Mouse (Mus musculus) mesoderm, embryonic 11.5 days (tissue): Measurements from ENCODE around the gene Gm48552.

ENCODE experiments used
- DNase-seq: peaks from one replicate; pipeline ENCODE4 v3.0.0-alpha.2; 2012; ENCODE audit warnings: low read depth, low spot score

Gm48552 gene

DNA sequence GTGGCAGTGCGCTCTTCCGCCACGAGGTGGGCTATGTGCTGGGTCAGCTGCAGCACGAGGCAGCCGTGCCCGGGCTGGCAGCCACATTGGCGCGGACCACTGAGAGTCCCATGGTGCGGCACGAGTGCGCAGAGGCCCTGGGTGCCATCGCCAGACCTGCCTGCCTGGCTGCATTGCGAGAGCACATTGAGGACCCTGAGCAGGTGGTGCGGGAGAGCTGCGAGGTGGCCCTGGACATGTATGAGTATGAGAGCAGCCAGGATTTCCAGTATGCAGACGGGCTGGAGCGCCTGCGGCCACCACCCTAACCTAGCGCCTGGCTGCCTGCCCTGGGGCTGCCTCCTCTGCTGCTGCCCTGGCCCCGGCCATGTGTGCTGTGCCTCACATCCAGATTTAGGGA, 1.1 kb upstream of the Gm48552 start:
- DNase-seq: no peak

GRCm38 (mm10) chr10:81389373-81389772, 568 bp downstream of the Gm48552 start:
- DNase-seq: no peak

DNA sequence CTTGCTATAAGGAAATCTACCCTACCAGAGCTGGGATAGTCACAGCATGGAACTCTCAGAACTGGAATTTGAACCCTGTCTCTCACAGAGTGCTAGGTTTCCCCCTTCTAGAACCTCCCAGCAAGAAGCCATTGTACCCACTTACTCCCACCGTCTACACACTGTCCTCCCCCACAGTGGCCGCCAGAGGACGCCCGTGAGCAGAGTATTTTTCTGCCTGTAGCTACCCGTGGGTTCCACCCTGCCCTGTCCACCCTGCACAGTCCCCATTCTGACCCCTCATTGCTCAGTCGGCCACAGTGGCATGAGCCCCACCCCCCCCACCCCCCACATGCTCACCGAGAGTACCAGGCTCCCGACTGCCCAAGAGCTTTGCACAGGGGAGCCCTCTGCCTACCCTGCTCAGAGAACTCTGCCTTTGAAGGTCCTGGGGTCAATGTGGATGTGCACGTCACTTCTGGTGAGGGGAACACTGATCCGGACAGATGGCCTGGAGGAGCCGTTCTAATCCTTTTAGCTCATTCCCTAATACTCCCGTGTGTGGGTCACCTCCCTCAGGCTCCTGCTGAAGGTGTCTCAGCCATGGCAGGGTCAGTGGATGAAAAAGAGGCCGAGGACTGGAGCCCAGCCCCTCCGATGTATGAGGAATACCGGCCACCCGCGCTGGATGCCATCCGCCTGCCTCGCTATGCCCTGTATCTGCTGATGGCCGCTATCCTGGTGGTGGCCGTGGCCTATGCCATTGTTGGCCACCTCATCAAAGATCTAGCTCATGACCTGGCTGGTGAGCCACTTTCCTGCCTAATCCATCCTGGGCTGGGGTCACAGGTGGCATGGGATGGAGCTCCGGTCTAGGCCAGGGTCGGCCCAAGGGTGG, 1.2 kb downstream of the Gm48552 start:
- DNase-seq: peak; percentile 72

- DNase-seq: no peak
These were observed 1.8 kb downstream of the Gm48552 start for GRCm38 (mm10) chr10:81390678-81390965.

DNA sequence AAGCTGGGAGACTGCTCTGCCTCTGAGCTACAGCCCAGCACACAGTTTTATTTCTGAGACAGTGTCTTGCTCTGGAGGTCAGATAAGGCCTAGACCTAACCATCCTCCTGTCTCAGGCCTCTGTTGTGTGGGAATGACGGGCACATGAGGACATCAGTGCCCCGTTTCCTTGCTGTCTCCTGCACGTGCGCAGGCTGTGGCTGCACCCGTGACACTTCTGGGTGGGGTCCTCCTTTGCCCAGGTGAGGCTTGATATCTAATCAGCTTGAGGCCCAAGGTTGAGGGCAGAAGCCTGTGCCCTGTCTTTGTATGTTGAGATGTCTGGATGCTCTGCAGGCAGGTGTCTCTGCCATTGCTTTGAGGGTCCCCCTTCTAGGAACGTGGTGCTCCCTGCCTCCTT, 3.5 kb downstream of the Gm48552 start:
- no peak for DNase-seq

DNA sequence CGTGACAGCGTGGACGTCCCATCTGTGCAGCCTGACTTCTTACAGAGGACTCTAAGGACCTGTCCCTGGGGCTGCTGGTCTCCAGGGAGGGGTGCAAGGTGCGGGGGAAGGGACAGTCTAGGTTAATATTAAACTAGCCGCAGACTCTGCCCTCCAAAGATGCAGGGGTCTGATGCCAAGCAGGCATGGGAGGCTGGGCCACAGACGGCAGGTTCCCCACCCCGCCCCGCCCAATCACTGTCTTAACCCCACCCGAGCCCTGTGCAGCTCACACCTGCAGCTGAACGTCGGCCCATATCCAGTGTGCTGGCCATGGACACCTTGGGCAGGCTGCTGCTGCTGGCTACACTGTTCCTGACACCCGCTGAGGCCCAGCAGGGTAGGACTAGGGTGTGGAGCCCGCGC, 4.0 kb downstream of the Gm48552 start, which contains the start of gene Smim24:
Smim24 (plus strand) TSS at position 271 of the 405 bp plus-strand sequence.
- no peak for DNase-seq

- no peak for DNase-seq
These were observed 4.8 kb downstream of the Gm48552 start for GRCm38 (mm10) chr10:81393456-81394063.

DNA sequence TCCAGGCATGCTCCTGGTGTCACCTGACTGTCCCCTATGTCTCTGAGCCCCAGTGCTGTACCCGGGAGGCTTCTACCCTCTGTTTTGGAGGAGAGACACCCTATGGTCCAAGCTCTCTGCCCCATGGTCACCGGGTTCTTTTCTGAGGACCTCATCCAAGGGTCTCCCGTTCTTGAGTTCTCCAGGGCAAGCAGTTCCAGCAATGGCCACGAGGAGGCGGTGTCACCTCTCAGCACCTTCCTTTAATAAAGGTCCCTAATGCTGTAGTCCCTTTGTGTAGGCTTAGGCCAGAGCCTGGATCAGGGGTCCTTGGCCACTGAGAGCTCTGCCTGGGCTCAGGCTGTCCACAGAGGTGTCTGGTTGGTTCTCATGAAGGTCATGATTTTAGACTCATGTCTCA, 6.3 kb downstream of the Gm48552 start:
- DNase-seq: peak; percentile 83

GRCm38 (mm10) chr10:81395865-81396264, 7.1 kb downstream of the Gm48552 start:
- no peak for DNase-seq

DNA sequence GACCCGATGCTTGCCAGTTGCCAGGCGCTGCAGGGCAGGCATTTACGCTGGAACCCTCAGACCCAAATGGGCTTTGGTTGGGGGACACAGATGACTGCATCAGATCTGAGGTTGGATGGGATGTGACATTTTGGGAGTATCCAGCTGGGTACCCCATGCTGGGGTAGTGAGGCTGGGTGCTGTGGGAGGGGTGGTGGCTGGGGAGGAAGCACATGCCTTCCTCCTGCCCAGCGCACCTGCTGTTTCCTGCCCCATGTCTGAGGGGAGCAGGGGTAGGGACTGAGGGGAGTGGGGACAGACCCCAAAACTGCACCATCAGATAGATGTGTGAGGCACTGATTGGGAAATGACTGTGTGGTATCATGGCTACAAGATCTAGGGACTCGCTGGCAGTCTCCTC, 7.9 kb downstream of the Gm48552 start:
- DNase-seq: no peak

DNA sequence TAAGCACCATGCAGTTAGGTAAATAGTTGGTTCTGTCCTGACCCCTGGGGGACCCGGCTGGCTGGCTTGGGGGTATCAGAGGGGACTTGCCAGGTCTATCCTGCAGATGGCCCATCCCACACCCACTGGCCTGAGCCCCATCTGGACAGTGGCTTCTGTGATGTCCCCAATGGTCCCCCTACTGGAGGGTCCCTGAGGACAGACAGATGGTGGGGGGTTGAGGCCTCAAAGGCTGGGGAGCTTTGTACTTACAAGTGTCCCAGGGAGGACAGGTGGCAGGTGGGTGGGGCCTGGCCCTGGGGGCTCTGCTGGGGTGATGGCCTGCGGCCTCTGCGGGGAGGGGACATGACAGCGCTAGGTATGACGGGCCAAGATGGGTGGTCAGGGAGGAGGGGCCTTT, 10.5 kb downstream of the Gm48552 start:
- DNase-seq: no peak

DNA sequence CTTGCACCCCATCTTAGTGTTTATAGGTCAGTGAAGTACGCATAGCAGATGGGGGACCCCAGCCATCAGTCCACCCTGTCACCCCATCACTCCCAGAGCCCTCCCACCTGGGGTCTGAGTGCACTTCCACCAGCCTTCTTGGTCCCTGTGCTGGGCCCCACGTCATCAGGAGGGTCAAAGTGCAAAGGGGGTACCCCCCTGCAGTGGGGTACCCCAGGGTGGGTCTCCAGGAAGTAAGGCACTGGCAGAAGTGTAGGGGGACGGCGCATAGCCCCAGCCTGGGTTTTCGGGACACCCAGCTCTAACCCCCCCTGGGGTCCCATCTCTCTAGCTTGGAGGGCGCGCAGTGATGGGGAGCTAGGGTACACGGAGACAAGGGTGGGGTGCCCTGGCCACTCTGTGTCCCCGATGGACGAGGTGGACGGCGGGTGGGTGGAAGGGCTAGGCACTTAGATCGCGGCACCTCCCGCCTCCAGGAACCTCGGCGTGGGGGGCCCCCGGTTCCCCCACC, 11.0 kb downstream of the Gm48552 start:
- no peak for DNase-seq

DNA sequence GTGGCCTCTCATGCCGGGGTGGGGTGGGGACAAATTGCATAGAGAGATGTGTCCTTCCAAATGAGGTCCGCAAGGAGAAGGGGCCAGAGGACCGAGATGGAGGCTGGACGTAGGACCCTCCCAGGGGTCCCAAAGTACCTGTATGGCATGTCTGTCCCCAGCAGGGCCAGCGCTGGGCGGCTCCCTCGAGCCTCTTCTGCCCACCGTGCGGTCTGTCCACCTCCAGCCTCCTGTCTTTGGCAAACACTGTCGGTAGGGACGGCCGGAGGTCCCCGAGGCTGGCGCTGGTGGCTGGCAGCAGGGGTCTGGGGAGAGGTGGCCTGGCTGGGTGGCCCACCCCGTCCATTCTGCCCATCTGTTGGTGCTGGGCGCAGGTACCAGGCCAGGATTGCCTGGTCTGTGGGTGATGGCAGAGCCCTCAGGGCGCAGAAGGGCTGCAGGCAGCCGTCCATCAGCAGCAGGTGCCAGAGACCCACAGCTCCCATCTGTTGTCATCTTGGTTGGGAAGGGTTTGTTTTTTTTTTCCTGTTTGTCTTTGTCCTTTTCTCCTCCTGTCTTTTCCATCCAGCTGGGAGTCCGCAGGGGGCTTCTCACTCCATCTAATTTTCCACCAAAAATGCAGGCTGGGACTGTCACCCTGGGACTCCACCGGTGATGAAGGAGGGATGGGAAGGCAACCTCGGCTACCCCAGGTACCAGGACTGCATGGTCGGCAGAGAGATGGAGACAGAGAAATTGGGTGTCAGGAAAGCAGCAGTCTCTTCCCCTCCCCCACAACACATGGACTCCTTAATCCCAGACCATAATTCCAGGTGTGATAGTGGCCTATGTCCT, 11.8 kb downstream of the Gm48552 start:
- no peak for DNase-seq

DNA sequence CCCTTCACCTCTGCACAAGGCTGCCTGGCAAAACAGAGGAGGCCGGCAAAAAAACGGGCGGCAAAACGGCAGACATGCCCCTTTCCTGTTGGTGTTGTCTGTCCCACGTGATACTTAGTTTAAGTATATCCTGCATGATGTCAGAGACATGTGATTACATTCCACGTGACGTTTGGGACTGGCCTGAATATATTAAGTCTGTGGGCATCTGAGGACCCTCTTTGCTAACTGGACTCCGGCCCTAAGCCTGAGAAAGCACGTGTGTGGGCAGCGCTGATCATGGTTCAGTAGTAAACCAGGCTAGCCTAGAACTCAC, 12.4 kb downstream of the Gm48552 start:
- peak; percentile 66 for DNase-seq

DNA sequence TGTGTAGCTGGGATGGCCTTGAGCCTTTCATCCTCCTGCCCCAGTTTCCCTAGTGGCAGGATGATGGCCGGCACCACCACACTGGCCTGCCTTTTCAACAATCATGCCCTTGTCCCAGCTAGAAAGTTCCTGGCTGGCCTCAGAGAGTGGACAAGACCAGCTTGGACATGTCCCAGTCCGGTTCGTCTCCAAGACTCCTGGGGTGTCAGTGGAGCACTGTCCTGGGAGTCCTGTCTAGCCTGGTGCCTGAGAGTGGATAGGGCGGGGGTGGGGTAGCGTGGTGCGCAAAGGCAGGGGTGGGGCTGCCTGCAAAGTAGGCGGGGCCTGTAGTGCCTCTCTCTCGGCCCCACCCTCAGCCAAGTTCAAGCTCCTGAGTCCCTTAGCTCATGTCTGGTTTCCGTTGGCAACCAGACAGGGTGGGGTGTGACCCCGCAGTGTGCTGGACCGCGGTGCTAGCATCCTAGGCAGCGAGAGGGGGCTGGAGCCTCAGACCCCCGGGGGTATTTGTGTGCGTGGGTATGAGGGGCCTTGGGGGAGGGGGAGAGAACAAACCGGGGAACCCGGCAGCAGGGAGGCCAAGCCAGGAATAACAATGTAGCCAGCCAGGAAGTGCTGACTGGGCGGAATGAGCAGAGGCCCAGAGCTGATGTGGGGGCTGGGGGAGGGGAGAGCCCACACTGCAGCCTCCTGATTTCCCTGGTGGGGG, 12.9 kb downstream of the Gm48552 start:
- DNase-seq: peak; percentile 89

DNA sequence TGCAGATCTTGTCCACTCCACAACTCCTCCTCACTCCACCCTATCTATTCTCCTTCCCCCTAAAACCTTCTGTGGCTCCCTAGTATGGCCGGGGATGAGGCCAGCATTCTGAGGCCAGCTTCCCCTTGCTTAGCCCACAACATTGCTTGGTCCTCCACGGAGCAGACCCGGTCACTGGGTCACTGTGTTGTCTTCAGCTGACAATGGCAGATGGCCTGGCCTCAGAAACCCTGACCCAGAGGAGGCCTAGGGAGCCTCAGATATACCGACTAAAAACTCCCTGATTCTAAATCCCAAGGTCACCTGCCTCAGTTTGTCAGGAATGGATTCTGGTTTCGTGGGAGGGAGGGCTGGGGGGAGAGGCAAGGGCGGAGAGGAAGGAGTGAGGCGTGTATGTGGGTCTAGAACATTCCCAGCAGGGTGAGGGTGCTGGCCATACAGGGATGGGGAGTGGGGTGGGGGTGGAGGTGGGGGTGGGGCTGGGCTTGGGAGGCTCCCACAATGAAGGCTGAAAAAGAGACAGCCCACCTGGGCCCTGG, 13.5 kb downstream of the Gm48552 start:
- no peak for DNase-seq

DNA sequence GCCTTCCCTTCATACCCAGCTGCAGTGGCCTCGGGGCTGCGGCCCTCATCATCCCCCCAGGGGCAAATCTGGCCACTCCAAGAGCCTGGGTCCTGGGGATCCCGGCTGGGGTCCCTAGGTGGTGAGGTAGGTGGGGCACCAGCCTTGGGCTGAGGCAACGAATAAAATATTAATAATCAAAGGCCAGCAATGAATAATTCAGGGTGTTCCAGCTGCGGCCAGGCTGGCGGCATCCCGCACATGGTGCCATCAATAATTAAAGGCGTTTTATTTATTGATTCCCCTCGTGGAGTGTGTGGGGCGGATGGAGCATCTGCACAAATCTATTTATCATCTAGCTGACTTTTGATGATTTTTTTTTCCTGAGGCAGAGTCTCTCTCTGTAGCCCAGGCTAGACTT, 14.7 kb downstream of the Gm48552 start:
- no peak for DNase-seq

DNA sequence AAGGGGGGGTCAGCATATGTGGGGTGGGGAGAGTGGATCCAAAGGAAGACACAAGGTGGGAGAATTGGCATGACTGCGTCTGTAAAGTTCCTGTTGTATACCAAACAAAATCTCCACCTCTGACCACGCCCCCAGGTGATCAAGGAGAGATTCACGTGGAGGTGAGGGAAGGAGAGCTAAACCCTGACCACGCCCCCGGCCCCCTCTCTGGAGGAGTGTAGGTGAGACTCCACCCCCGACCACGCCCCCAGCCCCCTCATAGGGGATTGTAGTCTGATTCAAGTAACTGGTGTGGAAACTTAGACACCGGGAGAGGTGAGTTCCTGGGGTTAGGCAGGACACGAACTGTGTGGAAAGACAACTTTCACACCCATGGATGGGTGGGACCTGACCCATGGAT, 15.3 kb downstream of the Gm48552 start:
- DNase-seq: no peak

DNA sequence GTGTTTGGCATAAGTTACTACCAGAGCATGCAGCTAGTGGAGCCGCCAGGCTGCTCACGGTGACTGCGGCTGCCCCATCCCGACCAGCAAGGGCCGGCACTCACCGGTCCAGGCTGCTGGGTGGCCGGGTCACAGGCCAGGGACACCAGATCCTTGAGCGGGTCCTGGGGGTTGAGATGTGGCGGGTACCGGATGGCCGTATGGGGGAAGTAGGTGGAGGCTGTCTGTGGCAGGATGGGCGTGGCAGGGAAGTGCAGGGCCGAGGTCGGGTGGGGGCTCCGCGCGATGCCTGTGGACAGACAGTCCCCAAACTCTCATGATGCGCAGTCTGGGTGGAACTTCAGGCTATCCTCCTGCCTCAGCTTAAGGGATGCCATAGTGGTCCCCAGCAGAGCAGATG, 15.9 kb downstream of the Gm48552 start:
- no peak for DNase-seq

DNA sequence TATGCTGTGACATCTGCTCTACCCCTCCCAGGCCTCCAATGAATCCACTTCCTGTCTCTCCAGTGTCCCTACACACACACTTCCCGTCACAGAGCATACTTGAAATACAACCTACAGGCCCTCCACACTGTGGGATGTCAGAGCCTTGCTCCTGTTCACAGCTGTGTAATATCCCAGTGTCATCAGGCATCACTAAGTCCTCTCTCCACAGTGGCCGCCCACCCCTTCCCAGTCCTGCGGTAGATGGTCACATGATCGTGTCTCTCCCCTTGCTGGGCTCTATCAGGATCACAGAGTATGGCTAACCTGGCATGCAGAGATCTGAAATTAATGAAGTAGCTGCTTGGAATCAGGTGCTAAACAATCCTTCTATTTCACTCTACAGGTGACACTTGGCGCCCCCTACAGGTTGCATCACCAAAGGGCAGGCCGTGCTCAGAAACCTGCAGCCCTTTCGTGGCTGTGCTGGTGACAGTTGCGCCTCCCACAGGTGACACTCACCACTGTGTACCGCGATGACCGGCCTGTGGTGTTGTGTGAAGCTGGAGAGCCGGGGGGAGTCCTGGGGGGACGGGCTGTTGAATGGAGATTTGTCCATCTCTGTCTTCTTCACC, 16.9 kb downstream of the Gm48552 start:
- DNase-seq: no peak
